ENCODE assay signal across 9 mouse cellular contexts in genomic region chr9:80002394-80003188, GRCm38 (mm10). TPM values are rescaled to one million over a fixed set of nuclear protein-coding genes. Genes with fewer than 3 reads are reported as not detected.
DNase-seq lines count a peak whose midpoint lies in the region; ATAC-seq and TF ChIP-seq lines count a peak whose summit lies in the region.
"Had no signal": no experiment of that assay in that cellular context is flagged by ENCODE, and none has a peak within 500 bp of the region (broad histone marks: within the 10 kb centered on the region; RNA-seq: fewer than 3 reads in every experiment).

No protein-coding gene starts in this region.

- no peaks in the 10 kb centered on the region for H3K79me2 ChIP-seq in C2C12 (ENCODE audit: control insufficient read depth, insufficient read depth)

- no peak overlapping the region for H3K27ac ChIP-seq in embryonic facial prominence, embryonic 11.5 days (replicated peaks; ENCODE audit: low read depth, low read length)
- no peak overlapping the region for H3K27ac ChIP-seq in heart, postnatal 0 days (ENCODE audit: low read depth)
- H3K27ac ChIP-seq in liver, postnatal 0 days (ENCODE audit: low read depth) = no peak overlapping the region
- H3K27ac ChIP-seq in neural tube, embryonic 14.5 days (ENCODE audit: low read depth, low read length) = no peak overlapping the region
- H3K27ac ChIP-seq: embryonic facial prominence, embryonic 13.5 days had no signal

- H3K27me3 ChIP-seq in C2C12 (ENCODE audit: control insufficient read depth, insufficient read depth, insufficient read length) = peaks cover 15% of the 10 kb centered on the region
- no peaks in the 10 kb centered on the region for H3K27me3 ChIP-seq in embryonic facial prominence, embryonic 11.5 days (ENCODE audit: control insufficient read depth, insufficient read depth, low read length)
- no peaks in the 10 kb centered on the region for H3K27me3 ChIP-seq in heart, postnatal 0 days (ENCODE audit: control insufficient read depth, insufficient read depth, low read length)
- no peaks in the 10 kb centered on the region for H3K27me3 ChIP-seq in liver, postnatal 0 days (ENCODE audit: insufficient read depth, low read length)
- no peaks in the 10 kb centered on the region for H3K27me3 ChIP-seq in neural tube, embryonic 14.5 days (ENCODE audit: control insufficient read depth, insufficient read depth, low read length)
- H3K27me3 ChIP-seq: embryonic facial prominence, embryonic 13.5 days had no signal

- H3K9me3 ChIP-seq in embryonic facial prominence, embryonic 11.5 days (replicated peaks; ENCODE audit: control insufficient read depth, low read length) = no peaks in the 10 kb centered on the region
- no peaks in the 10 kb centered on the region for H3K9me3 ChIP-seq in heart, postnatal 0 days (replicated peaks; ENCODE audit: control insufficient read depth, low read length)
- no peaks in the 10 kb centered on the region for H3K9me3 ChIP-seq in liver, postnatal 0 days (ENCODE audit: low read length)
- H3K9me3 ChIP-seq in neural tube, embryonic 14.5 days (ENCODE audit: control insufficient read depth, low read length) = no peaks in the 10 kb centered on the region

- no peak overlapping the region for H3K4me3 ChIP-seq in C2C12 (ENCODE audit: insufficient read depth, poor library complexity, severe bottlenecking)
- no peak overlapping the region for H3K4me3 ChIP-seq in embryonic facial prominence, embryonic 11.5 days (ENCODE audit: low read depth, low read length)
- no peak overlapping the region for H3K4me3 ChIP-seq in heart, postnatal 0 days (ENCODE audit: low read depth, low read length)
- no peak overlapping the region for H3K4me3 ChIP-seq in liver, postnatal 0 days (ENCODE audit: low read depth, low read length)
- no peak overlapping the region for H3K4me3 ChIP-seq in neural tube, embryonic 14.5 days (ENCODE audit: low read depth, low read length)
- H3K4me3 ChIP-seq: embryonic facial prominence, embryonic 13.5 days had no signal

- H3K36me3 ChIP-seq in C2C12 (ENCODE audit: control insufficient read depth, insufficient read depth) = no peaks in the 10 kb centered on the region
- H3K36me3 ChIP-seq in embryonic facial prominence, embryonic 11.5 days (replicated peaks; ENCODE audit: control insufficient read depth, insufficient read depth, low read depth, low read length) = no peaks in the 10 kb centered on the region
- H3K36me3 ChIP-seq in heart, postnatal 0 days (replicated peaks; ENCODE audit: control insufficient read depth, insufficient read depth, low read length) = no peaks in the 10 kb centered on the region
- no peaks in the 10 kb centered on the region for H3K36me3 ChIP-seq in liver, postnatal 0 days (replicated peaks; ENCODE audit: insufficient read depth, low read length)
- no peaks in the 10 kb centered on the region for H3K36me3 ChIP-seq in neural tube, embryonic 14.5 days (ENCODE audit: control insufficient read depth, insufficient read depth, low read length)
- H3K36me3 ChIP-seq: embryonic facial prominence, embryonic 13.5 days had no signal

- WGBS in embryonic facial prominence, embryonic 11.5 days = 41% methylated on average over 14 of the region's 14 CpGs
- 46% methylated on average over 14 of the region's 14 CpGs for WGBS in heart, postnatal 0 days
- WGBS in liver, postnatal 0 days (ENCODE audit: insufficient replicate concordance) = 50% methylated on average over 14 of the region's 14 CpGs
- WGBS in neural tube, embryonic 14.5 days = 31% methylated on average over 14 of the region's 14 CpGs

- no peak overlapping the region for H3K4me2 ChIP-seq in embryonic facial prominence, embryonic 11.5 days (ENCODE audit: low read depth, low read length)
- H3K4me2 ChIP-seq in heart, postnatal 0 days (ENCODE audit: low read depth, low read length) = no peak overlapping the region
- H3K4me2 ChIP-seq in liver, postnatal 0 days (ENCODE audit: low read depth, low read length) = no peak overlapping the region
- H3K4me2 ChIP-seq in neural tube, embryonic 14.5 days (ENCODE audit: low read depth, low read length) = no peak overlapping the region
- H3K4me2 ChIP-seq: embryonic facial prominence, embryonic 13.5 days had no signal

- no peak overlapping the region for H3ac ChIP-seq in C2C12 (ENCODE audit: control insufficient read depth, insufficient read length, low read depth)

- H3K79me3 ChIP-seq in C2C12 (ENCODE audit: low read depth) = no peaks in the 10 kb centered on the region

- TF ChIP-seq EP300 in heart, postnatal 0 days (IDR thresholded peaks at IDR 0.05; ENCODE audit: low read depth) = no peak
- no peak for TF ChIP-seq EP300 in liver, postnatal 0 days (IDR thresholded peaks at IDR 0.05; ENCODE audit: low read depth)

- peak; percentile 56 for ATAC-seq in embryonic facial prominence, embryonic 11.5 days (replicated peaks; ENCODE audit: insufficient number of reproducible peaks, low FRiP score, low TSS enrichment, low read depth)
- peak; percentile 57; the same call in 1 of the 2 replicates for ATAC-seq in heart, postnatal 0 days (ENCODE audit: insufficient read depth, low read depth)
- peak; percentile 55; the same call in 1 of the 2 replicates for ATAC-seq in liver, postnatal 0 days
- ATAC-seq in neural tube, embryonic 14.5 days (ENCODE audit: low read depth) = peak; percentile 92

- TF ChIP-seq CTCF in C2C12 (IDR thresholded peaks at IDR 0.05; ENCODE audit: control insufficient read depth, insufficient read depth, insufficient read length) = peak; percentile 71
- TF ChIP-seq CTCF in heart, postnatal 0 days (IDR thresholded peaks at IDR 0.05; ENCODE audit: low read depth) = peak; percentile 98
- TF ChIP-seq CTCF in liver, postnatal 0 days (IDR thresholded peaks at IDR 0.05; ENCODE audit: low read depth) = peak; percentile 96

- DNase-seq in adrenal gland, postnatal 14 days = peak; percentile 90
- DNase-seq in embryonic facial prominence, embryonic 11.5 days (ENCODE audit: low spot score) = peak; percentile 84
- peak; percentile 55 for DNase-seq in heart, postnatal 0 days (ENCODE audit: low spot score)
- DNase-seq in kidney, postnatal 14 days = peak; percentile 86
- peak; percentile 84 for DNase-seq in liver, postnatal 0 days
- peak; percentile 22 to 40 for DNase-seq in thymus, adult 18-20 months

- H3K4me1 ChIP-seq in embryonic facial prominence, embryonic 11.5 days (ENCODE audit: control insufficient read depth, insufficient read depth, low read length) = no peaks in the 10 kb centered on the region
- H3K4me1 ChIP-seq in heart, postnatal 0 days (ENCODE audit: control insufficient read depth, insufficient read depth) = no peaks in the 10 kb centered on the region
- no peaks in the 10 kb centered on the region for H3K4me1 ChIP-seq in liver, postnatal 0 days (ENCODE audit: insufficient read depth)
- H3K4me1 ChIP-seq in neural tube, embryonic 14.5 days (ENCODE audit: control insufficient read depth, insufficient read depth, low read length) = no peaks in the 10 kb centered on the region

- H3K9ac ChIP-seq in embryonic facial prominence, embryonic 11.5 days (replicated peaks; ENCODE audit: low read length) = no peak overlapping the region
- H3K9ac ChIP-seq in heart, postnatal 0 days (replicated peaks; ENCODE audit: low read depth, low read length) = no peak overlapping the region
- no peak overlapping the region for H3K9ac ChIP-seq in liver, postnatal 0 days (replicated peaks)
- no peak overlapping the region for H3K9ac ChIP-seq in neural tube, embryonic 14.5 days (replicated peaks; ENCODE audit: low read depth, low read length)
- H3K9ac ChIP-seq: embryonic facial prominence, embryonic 13.5 days had no signal

TF ChIP-seq in C2C12, 6 proteins besides CTCF, POLR2A, EP300 and RAD21:
- no peak for TF ChIP-seq MAX (IDR thresholded peaks at IDR 0.05)
- no peak for TF ChIP-seq CEBPB (IDR thresholded peaks at IDR 0.05; ENCODE audit: low read depth)
- no peak for TF ChIP-seq FOSL1 (IDR thresholded peaks at IDR 0.05; ENCODE audit: insufficient read depth, low read length, poor library complexity, severe bottlenecking)
- no peak for TF ChIP-seq MYOG (IDR thresholded peaks at IDR 0.05; ENCODE audit: control insufficient read depth, extremely low read depth, insufficient read length)
- no peak for TF ChIP-seq MYOD1 (IDR thresholded peaks at IDR 0.05; ENCODE audit: control insufficient read depth, insufficient read length, low read depth)
- TF ChIP-seq USF1 (IDR thresholded peaks at IDR 0.05; ENCODE audit: low read depth) = no peak

RNA-seq across cellular contexts. Expression of gene Filip1, which starts 10.1 kb away (rescaled TPM):
- polyA plus RNA-seq in C2C12 (2012; fragmentation: generic; extraction: Trizol) = 0.01 TPM
- 51.9 and 57.7 TPM in 2 replicates for total RNA-seq in adrenal gland, postnatal 14 days (2021)
- polyA plus RNA-seq in embryonic facial prominence, embryonic 11.5 days (2014; fragmentation: Nextera tagmentation; extraction: Ambion mirVana) = 3.5 and 4.5 TPM in 2 replicates
- 27.4 and 52.3 TPM in 2 replicates for total RNA-seq in heart, postnatal 0 days (2014; rRNA removed; ENCODE audit: low replicate concordance)
- polyA plus RNA-seq in heart, postnatal 0 days (2015; fragmentation: Nextera tagmentation; extraction: Ambion mirVana) = 31.6 and 39.0 TPM in 2 replicates
- polyA plus RNA-seq in liver, postnatal 0 days (2015; fragmentation: Nextera tagmentation; extraction: Ambion mirVana) = 0.99 and 1.2 TPM in 2 replicates
- 1.5 and 1.6 TPM in 2 replicates for polyA plus RNA-seq in neural tube, embryonic 14.5 days (2014; fragmentation: Nextera tagmentation; extraction: Ambion mirVana)

Comparison
In these comparisons a context has a peak if more than half of its experiments do, and no peak if none do; other contexts are left out.
1. DNase-seq: peak in every context shown above with its lines; median percentile 90 in adrenal gland, postnatal 14 days; 86 in kidney, postnatal 14 days; 84 in embryonic facial prominence, embryonic 11.5 days; 84 in liver, postnatal 0 days; 55 in heart, postnatal 0 days; 31 in thymus, adult 18-20 months.